Mouse (Mus musculus): ENCODE results near the gene Bcl9.

Bcl9 gene

DNA sequence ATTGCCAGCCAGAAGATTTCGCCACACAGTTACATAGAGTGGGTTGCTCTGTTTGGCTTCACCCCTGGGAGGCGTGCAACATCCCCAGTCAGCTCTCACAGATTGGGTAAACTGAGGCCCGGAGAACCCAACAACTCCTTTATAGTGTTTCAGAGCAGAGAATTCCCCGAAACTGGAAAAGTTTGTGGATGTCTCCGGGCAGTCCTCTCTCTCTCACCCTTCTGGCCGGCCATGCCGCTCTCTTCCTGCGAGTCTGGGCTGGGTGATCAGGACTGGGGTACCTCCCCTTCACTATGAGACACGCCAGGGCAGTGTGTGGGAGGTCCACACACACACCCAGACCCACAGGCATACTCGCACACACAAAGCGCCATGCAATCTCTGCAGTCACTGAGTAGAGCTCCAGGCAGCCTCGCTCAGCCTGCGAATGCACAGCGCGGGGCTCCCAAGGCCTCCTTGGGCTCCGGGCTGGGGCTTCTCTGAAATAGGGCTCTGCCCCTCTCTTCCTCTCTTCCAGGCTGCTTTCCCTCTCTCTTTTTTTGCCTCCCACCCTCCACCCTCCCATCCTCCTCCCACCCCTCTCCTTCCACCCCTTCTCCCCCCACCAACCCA lies 670 bp downstream of the Bcl9 start:
- peak in 1 of 2 experiments; percentile 18 for DNase-seq (ENCODE audit: low spot score in 2 of 2)

- DNase-seq (ENCODE audit: low spot score in 2 of 2), result no peak
Measured at GRCm38 (mm10) chr3:97294334-97294733, 3.4 kb downstream of the Bcl9 start.

DNA sequence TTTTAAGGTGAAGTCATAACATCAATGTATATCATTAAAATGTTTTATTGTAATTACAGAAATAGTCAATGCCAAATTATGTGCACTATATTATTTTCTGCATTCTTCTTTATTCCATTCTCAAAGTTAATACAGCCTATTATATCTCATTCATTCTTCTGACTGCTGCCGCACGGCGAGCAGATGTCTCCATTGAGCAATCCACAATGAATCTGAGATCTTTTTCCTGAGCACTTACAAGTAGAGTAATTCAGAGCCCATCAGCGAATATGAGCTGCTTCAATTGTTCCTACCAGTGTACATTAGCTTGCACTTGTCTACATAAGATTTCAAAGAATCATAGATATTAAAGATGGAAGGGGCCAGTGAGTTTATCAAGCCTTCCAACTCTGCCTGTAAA lies 12.8 kb downstream of the Bcl9 start:
- no peak for DNase-seq (ENCODE audit: low spot score in 2 of 2)

DNA sequence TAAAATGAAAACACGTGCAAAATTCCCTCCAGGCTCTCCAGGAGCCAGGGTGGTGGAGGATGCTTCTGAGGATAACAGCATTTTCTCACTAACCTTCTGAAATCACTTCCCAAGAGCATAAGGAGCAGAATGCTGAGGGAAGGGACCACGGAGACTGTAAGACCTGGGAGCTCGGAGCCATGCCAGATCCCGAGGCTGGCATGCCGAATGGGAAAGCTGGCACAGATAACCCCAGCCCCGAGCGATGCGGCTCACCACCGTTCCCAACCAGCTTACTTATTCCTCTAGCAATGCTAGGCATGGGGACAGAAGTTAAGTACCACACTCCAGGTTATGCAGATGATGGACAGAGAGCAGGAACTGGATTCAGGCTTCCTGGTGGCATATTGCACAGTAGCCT lies 13.7 kb downstream of the Bcl9 start:
- DNase-seq (ENCODE audit: low spot score in 2 of 2), result no peak

DNA sequence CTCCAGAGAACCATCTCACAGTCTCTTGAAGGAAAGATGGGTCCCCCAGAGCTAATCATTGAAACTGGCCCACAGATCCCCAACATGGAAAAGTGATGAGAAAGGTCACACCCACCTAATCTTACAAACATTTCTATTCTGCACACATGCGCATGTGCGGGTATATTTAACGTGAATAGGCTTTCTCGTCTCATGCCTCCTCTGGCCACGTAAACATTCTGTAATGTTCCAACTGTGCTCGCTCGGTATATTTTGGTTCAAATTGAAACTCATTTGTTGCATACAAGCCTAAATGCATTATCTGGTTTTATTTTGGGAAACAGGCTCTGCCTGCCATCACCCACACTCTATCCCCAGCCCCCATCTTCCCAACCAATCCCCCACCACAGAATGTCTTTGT lies 16.3 kb downstream of the Bcl9 start:
- DNase-seq (ENCODE audit: low spot score in 2 of 2), result no peak

GRCm38 (mm10) chr3:97275708-97276107 lies 22.0 kb downstream of the Bcl9 start:
- DNase-seq (ENCODE audit: low spot score in 2 of 2), result no peak

DNA sequence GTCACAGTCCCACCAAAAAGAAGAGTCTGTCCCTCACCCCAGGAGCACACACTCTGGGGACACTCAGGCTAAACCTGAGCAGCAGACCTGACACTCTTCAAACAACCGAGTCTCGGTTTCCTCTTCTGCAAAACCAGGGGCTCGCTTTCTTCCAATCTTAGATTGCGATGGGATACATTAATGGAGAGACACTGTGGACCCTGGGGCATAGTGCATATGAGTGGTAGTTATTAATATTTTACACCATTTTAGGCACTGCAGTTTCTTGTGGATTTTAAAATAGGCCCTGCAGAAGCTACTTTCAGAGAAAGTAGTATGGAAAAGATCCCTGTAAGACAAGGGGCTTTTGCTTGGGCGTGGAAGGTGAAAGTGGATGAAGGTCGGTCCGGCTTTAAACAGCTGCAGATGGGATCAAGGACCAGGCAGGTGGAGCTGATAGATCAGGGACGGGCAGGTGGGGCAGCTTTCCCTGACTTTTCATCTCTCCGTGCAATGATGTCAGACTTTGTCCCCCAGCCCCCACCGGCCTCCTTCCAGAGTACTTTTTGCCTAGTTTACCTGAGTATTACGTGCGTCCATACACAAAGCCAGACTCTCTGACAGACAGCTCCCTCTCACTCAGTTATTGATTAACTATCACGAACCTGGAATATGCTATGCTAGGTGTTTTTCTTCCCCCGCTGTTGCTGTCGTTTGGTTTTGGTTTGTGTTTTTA lies 23.0 kb downstream of the Bcl9 start:
- DNase-seq (ENCODE audit: low spot score in 2 of 2), result no peak

- no peak for DNase-seq (ENCODE audit: low spot score in 2 of 2)
Measured at GRCm38 (mm10) chr3:97273876-97274275, 23.8 kb downstream of the Bcl9 start.

- DNase-seq (ENCODE audit: low spot score in 2 of 2), result no peak
Measured at GRCm38 (mm10) chr3:97265667-97266415, 31.9 kb downstream of the Bcl9 start.

GRCm38 (mm10) chr3:97262235-97262634 lies 35.5 kb downstream of the Bcl9 start:
- no peak for DNase-seq (ENCODE audit: low spot score in 2 of 2)

DNA sequence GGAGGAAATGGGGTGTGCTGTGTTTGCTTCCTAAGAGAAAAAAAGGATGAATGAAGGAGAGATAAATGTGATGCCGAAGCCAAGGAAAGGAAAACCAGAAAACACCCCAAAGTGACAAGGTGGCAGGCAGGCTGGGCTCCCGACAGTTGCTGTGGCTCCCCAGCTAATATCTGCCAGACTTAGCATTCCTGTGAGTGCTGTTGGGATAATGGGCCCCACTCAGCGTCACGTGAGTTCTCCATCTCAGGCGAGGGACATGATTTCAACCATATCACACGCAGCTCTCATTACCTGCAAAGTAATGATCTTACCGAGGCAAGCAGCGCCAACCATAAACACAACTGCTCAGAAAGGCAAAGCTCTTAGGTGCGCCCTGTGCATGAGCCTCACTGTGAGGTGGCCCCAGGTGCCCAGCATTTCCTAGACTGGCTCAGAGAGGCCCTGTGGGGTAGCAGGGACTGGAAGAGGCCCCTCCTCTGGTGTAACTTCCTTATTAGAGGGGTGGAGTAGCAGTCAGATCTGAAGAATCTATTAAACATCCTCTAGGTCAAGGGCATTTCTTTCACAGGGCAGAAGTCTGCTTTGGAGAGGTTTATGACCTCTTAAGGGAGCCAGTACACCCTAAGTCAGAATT lies 41.9 kb downstream of the Bcl9 start:
- no peak for DNase-seq (ENCODE audit: low spot score in 2 of 2)

DNA sequence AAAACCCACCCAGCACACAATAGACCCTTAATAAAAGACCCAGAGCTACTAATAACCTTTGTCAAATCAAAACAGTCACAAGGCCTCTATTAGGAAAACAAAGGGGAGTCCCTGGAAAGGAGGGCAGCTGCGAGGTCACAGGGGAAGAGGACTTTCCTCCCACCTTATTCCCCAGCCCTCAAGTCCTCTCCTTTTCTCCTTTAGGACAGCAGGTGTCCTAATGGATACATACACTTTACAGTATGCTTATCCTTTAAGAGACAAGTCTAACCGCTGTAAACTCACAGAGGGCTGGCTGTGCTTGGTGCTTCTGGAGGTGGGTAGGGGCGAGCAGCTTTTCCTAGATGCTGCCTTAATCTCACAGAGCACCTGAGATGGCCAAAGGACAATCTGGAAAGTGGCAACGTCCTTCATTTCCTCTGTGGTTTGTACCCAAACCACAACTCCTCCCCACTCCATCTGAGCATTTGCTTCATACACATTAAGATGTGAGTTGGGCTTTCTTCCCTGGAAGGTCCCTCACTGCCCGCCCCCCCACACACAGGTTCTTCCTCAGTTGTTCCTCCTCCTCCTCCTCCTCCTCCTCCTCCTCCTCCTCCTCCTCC lies 42.8 kb downstream of the Bcl9 start:
- DNase-seq (ENCODE audit: low spot score in 2 of 2), result no peak

GRCm38 (mm10) chr3:97253823-97254600 lies 43.7 kb downstream of the Bcl9 start:
- DNase-seq (ENCODE audit: low spot score in 2 of 2), result no peak

GRCm38 (mm10) chr3:97252896-97253295 lies 44.8 kb downstream of the Bcl9 start:
- DNase-seq (ENCODE audit: low spot score in 2 of 2), result no peak

GRCm38 (mm10) chr3:97242629-97243167 lies 55.0 kb downstream of the Bcl9 start:
- DNase-seq (ENCODE audit: low spot score in 2 of 2), result no peak

- no peak for DNase-seq (ENCODE audit: low spot score in 2 of 2)
Measured at GRCm38 (mm10) chr3:97241826-97242225, 55.9 kb downstream of the Bcl9 start.

- DNase-seq (ENCODE audit: low spot score in 2 of 2), result no peak
Measured at GRCm38 (mm10) chr3:97239793-97240192, 57.9 kb downstream of the Bcl9 start.

DNA sequence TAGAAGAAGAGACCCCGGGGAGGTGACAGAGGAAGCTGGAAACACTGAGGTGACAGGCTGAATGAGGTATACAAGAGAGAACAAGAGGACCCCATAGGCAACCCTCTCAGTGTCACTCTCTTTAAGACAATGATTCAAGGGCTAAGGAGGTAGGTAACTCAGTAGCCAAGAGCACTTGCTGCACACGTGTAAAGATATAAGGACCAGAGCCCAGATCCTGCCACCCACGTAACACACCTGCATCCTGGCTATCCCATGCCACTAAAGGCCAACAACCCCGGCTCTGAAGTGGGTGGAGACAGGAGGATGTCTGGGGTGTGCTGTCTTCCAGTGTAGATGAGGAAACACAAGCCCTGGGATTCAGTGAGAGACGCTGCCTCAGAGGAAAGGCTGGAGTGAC lies 58.4 kb downstream of the Bcl9 start:
- DNase-seq (ENCODE audit: low spot score in 2 of 2), result no peak

- no peak for DNase-seq (ENCODE audit: low spot score in 2 of 2)
Measured at GRCm38 (mm10) chr3:97238521-97238920, 59.2 kb downstream of the Bcl9 start.

GRCm38 (mm10) chr3:97237403-97237802 lies 60.3 kb downstream of the Bcl9 start:
- no peak for DNase-seq (ENCODE audit: low spot score in 2 of 2)

GRCm38 (mm10) chr3:97234797-97235196 lies 62.9 kb downstream of the Bcl9 start:
- DNase-seq (ENCODE audit: low spot score in 2 of 2), result no peak
